Mouse (Mus musculus) heart, embryonic 12.5 days (tissue): ENCODE measurements around the gene Rgp1. TPM values are rescaled to one million over a fixed set of nuclear protein-coding genes. Genes with fewer than 3 reads are reported as not detected.
A peak's percentile ranks its signal among the peaks of the same experiment; 100 is the strongest.

Experiments used
- ATAC-seq: fragments of 200-750 bp; cut with Nextera tagmentation; 2 replicates; pipeline ENCODE4 v1.8.0; 2017; ENCODE audit warnings: moderate TSS enrichment, moderate library complexity; ENCODE audit not compliant: insufficient number of reproducible peaks, low FRiP score
- H3K27ac ChIP-seq: fragments of 300-500 bp; sonication (generic); 2 replicates; pipeline ENCODE4 v1.5.1; 2016; ENCODE audit warnings: mild to moderate bottlenecking, moderate library complexity; ENCODE audit not compliant: poor library complexity, severe bottlenecking
- H3K27me3 ChIP-seq: fragments of 300-500 bp; sonication (generic); replicated peaks from 2 replicates; pipeline ENCODE4 v1.6.1; 2016; ENCODE audit warnings: mild to moderate bottlenecking, moderate library complexity
- H3K36me3 ChIP-seq: fragments of 300-500 bp; sonication (generic); 2 replicates; pipeline ENCODE4 v1.6.1; 2016; ENCODE audit warnings: mild to moderate bottlenecking, moderate library complexity
- H3K4me1 ChIP-seq: fragments of 300-500 bp; sonication (generic); replicated peaks from 2 replicates; pipeline ENCODE4 v1.6.1; 2016; ENCODE audit warnings: mild to moderate bottlenecking
- H3K4me2 ChIP-seq: fragments of 300-500 bp; sonication (generic); 2 replicates; pipeline ENCODE4 v1.6.1; 2016; ENCODE audit warnings: mild to moderate bottlenecking, moderate library complexity
- H3K4me3 ChIP-seq: fragments of 300-500 bp; sonication (generic); 2 replicates; pipeline ENCODE4 v1.5.1; 2016; ENCODE audit warnings: mild to moderate bottlenecking
- H3K9ac ChIP-seq: fragments of 300-500 bp; sonication (generic); 2 replicates; pipeline ENCODE4 v1.6.1; 2016; ENCODE audit warnings: mild to moderate bottlenecking, moderate library complexity
- H3K9me3 ChIP-seq: fragments of 300-500 bp; sonication (generic); replicated peaks from 2 replicates; pipeline ENCODE4 v1.6.1; 2016; ENCODE audit warnings: mild to moderate bottlenecking, moderate library complexity
- WGBS: fragments of 180-500 bp; shearing (Covaris S2); methylation state at CpG from one replicate; pipeline ENCODE4 v1.1.7; 2016; 5-methylcytosine and 5-hydroxymethylcytosine counted together
- polyA plus RNA-seq: library from polyadenylated mRNA; unstranded; fragments of >200 nt; fragmentation: Nextera tagmentation; extraction: Ambion mirVana; gene quantifications from 2 replicates; pipeline ENCODE4 v1.2.1, GENCODE M21; 2016

Gene Rgp1
- polyA plus RNA-seq, 1 experiment from 2014 or later: 20.4 TPM

- peaks cover 45% of the 10 kb centered on the region for H3K4me1 ChIP-seq
- no peaks in the 10 kb centered on the region for H3K9me3 ChIP-seq
- H3K9ac ChIP-seq: peak overlapping the region; percentile 88
- WGBS: 3% methylated on average over 22 of the region's 22 CpGs
- H3K27me3 ChIP-seq: no peaks in the 10 kb centered on the region
- H3K27ac ChIP-seq: peak overlapping the region; percentile 100
- H3K36me3 ChIP-seq: peaks cover 44% of the 10 kb centered on the region
- no peak for ATAC-seq
- H3K4me3 ChIP-seq: peak overlapping the region; percentile 85
- peak overlapping the region; percentile 92 for H3K4me2 ChIP-seq
These were observed 15.5 kb upstream of the Rgp1 start for GRCm38 (mm10) chr4:43562769-43563600.

GRCm38 (mm10) chr4:43563601-43563875, 15.0 kb upstream of the Rgp1 start:
- Histone ChIP-seq H3K4me2 (peak overlapping the region; percentile 92), H3K27ac (peak overlapping the region; percentile 100; the same call in 1 of the 2 replicates), H3K9ac (peak overlapping the region; percentile 88), H3K36me3 (peaks cover 49% of the 10 kb centered on the region), H3K4me1 (peaks cover 40% of the 10 kb centered on the region), H3K4me3 (peak overlapping the region; percentile 85), H3K27me3 (no peaks in the 10 kb centered on the region), H3K9me3 (no peaks in the 10 kb centered on the region)
- 42% methylated on average over 4 of the region's 4 CpGs for WGBS
- ATAC-seq: no peak

GRCm38 (mm10) chr4:43564231-43564630, 14.3 kb upstream of the Rgp1 start:
- peak overlapping the region; percentile 92 for H3K4me2 ChIP-seq
- H3K9ac ChIP-seq: peak overlapping the region; percentile 42; the same call in 1 of the 2 replicates
- H3K36me3 ChIP-seq: peaks cover 56% of the 10 kb centered on the region
- H3K4me1 ChIP-seq: peaks cover 33% of the 10 kb centered on the region
- peak overlapping the region; percentile 40 for H3K27ac ChIP-seq
- 30% methylated on average over 2 of the region's 2 CpGs for WGBS
- H3K4me3 ChIP-seq: no peak overlapping the region
- H3K27me3 ChIP-seq: no peaks in the 10 kb centered on the region
- no peaks in the 10 kb centered on the region for H3K9me3 ChIP-seq
- no peak for ATAC-seq

- no peak overlapping the region for H3K9ac ChIP-seq
- H3K36me3 ChIP-seq: peaks cover 82% of the 10 kb centered on the region
- no peak overlapping the region for H3K27ac ChIP-seq
- H3K4me1 ChIP-seq: peaks cover 14% of the 10 kb centered on the region
- WGBS: 90% methylated on average over 9 of the region's 9 CpGs
- H3K4me2 ChIP-seq: no peak overlapping the region
- no peaks in the 10 kb centered on the region for H3K27me3 ChIP-seq
- no peak for ATAC-seq
- H3K4me3 ChIP-seq: no peak overlapping the region
- H3K9me3 ChIP-seq: no peaks in the 10 kb centered on the region
These were observed 11.4 kb upstream of the Rgp1 start for GRCm38 (mm10) chr4:43567140-43567539.

GRCm38 (mm10) chr4:43571395-43572045, 7.0 kb upstream of the Rgp1 start:
- no peak for ATAC-seq
- Histone ChIP-seq H3K4me3 (no peak overlapping the region), H3K4me2 (no peak overlapping the region), H3K27ac (no peak overlapping the region), H3K36me3 (peaks cover 86% of the 10 kb centered on the region), H3K9ac (no peak overlapping the region), H3K27me3 (no peaks in the 10 kb centered on the region), H3K9me3 (no peaks in the 10 kb centered on the region), H3K4me1 (peaks cover 14% of the 10 kb centered on the region)
- 77% methylated on average over 6 of the region's 6 CpGs for WGBS

DNA sequence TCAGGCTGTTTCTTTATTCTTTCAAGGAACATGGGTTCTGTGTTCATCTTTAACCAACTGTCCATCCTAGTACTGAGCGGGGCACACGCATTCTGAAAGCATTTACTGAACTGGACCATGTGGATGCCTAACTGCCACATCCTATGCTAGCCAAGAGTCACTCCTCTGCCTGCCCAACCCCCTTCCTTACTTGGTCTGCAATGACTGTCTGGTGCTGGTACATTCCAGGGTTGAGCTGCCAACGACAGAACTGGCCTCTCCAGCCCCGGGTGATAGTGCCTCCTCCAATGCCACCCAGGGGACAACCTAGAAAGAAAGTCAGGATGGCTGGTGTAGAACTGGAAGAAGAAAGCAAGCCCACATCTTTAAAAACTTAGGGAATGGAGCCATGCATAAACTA, 5.0 kb upstream of the Rgp1 start:
- no peak for ATAC-seq
- H3K27ac ChIP-seq: no peak overlapping the region
- no peak overlapping the region for H3K9ac ChIP-seq
- H3K9me3 ChIP-seq: no peaks in the 10 kb centered on the region
- H3K4me1 ChIP-seq: peaks cover 30% of the 10 kb centered on the region
- H3K4me2 ChIP-seq: no peak overlapping the region
- peaks cover 66% of the 10 kb centered on the region for H3K36me3 ChIP-seq
- H3K4me3 ChIP-seq: no peak overlapping the region
- 82% methylated on average over 4 of the region's 4 CpGs for WGBS
- no peaks in the 10 kb centered on the region for H3K27me3 ChIP-seq

- ATAC-seq: no peak
- Histone ChIP-seq H3K4me1 (peaks cover 39% of the 10 kb centered on the region), H3K36me3 (peaks cover 51% of the 10 kb centered on the region), H3K4me2 (no peak overlapping the region), H3K9me3 (no peaks in the 10 kb centered on the region), H3K27me3 (no peaks in the 10 kb centered on the region), H3K9ac (no peak overlapping the region), H3K27ac (no peak overlapping the region), H3K4me3 (no peak overlapping the region)
- WGBS: 53% methylated on average over 2 of the region's 2 CpGs
These were observed 3.2 kb upstream of the Rgp1 start for GRCm38 (mm10) chr4:43575356-43575755.

DNA sequence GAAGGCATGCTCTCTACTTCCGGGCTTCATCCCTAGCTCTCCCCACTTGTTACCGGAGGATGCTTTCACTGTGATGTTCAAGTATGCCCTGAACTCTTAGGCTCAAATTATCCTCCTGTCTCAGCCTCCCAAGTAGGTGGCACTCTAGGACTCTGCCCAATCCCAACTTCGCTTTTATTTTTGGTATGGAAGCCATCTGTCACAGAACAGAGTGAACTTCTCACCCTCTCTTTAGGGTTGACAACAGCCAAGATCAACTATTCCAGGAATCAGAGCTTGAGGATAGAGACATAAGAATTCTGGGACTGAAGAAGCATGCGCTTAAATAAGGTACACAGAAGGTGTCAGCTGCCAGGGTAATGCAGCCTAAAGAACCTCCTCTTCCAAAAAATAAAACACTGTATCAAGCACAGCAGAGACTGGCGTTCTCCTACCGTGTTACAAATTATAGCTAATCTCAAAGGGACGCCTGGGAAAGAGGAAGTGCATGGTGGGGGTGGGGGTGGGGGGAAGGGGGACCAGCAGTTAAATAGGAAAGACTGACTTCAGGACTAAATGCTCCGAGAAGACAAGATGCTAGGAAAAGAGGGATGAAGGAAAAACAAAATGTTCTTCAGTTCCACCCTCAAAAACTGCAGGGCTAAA, 1.2 kb upstream of the Rgp1 start:
- 36% methylated on average over 8 of the region's 8 CpGs for WGBS
- ATAC-seq: no peak
- peak overlapping the region; percentile 99 for H3K4me2 ChIP-seq
- no peak overlapping the region for H3K27ac ChIP-seq
- no peaks in the 10 kb centered on the region for H3K27me3 ChIP-seq
- peak overlapping the region; percentile 95 for H3K4me3 ChIP-seq
- no peaks in the 10 kb centered on the region for H3K9me3 ChIP-seq
- peaks cover 51% of the 10 kb centered on the region for H3K36me3 ChIP-seq
- H3K9ac ChIP-seq: peak overlapping the region; percentile 92
- H3K4me1 ChIP-seq: peaks cover 39% of the 10 kb centered on the region

DNA sequence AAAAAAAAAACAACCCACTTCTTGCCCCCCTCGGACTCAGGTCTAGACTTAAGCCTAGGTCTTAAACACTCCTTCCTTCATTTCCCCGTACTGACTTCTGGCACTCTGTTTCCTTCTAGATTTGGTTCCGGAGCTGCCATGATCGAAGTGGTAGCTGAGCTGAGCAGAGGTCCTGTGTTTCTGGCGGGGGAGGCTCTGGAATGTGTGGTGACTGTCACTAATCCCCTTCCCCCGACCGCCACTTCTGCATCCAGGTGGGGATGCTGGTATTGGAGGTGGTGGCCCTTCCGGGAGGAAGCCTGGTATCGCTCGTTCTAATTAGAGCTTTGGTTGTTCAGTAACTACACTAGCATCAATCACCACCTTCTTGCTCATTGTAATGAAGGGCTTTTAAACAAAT, 741 bp downstream of the Rgp1 start:
- peak overlapping the region; percentile 91; the same call in 1 of the 2 replicates for H3K27ac ChIP-seq
- H3K27me3 ChIP-seq: no peaks in the 10 kb centered on the region
- peak overlapping the region; percentile 99 for H3K4me2 ChIP-seq
- WGBS: 3% methylated on average over 10 of the region's 10 CpGs
- H3K9me3 ChIP-seq: no peaks in the 10 kb centered on the region
- peaks cover 50% of the 10 kb centered on the region for H3K36me3 ChIP-seq
- ATAC-seq: no peak
- H3K9ac ChIP-seq: peak overlapping the region; percentile 92
- H3K4me1 ChIP-seq: peaks cover 41% of the 10 kb centered on the region
- peak overlapping the region; percentile 95 for H3K4me3 ChIP-seq

GRCm38 (mm10) chr4:43579731-43580130, 1.2 kb downstream of the Rgp1 start:
- H3K4me2 ChIP-seq: peak overlapping the region; percentile 99
- H3K9me3 ChIP-seq: no peaks in the 10 kb centered on the region
- H3K4me1 ChIP-seq: peaks cover 45% of the 10 kb centered on the region
- WGBS: 85% methylated on average over 6 of the region's 6 CpGs
- H3K27me3 ChIP-seq: no peaks in the 10 kb centered on the region
- H3K4me3 ChIP-seq: peak overlapping the region; percentile 95
- H3K9ac ChIP-seq: peak overlapping the region; percentile 92
- peaks cover 49% of the 10 kb centered on the region for H3K36me3 ChIP-seq
- ATAC-seq: no peak
- no peak overlapping the region for H3K27ac ChIP-seq

DNA sequence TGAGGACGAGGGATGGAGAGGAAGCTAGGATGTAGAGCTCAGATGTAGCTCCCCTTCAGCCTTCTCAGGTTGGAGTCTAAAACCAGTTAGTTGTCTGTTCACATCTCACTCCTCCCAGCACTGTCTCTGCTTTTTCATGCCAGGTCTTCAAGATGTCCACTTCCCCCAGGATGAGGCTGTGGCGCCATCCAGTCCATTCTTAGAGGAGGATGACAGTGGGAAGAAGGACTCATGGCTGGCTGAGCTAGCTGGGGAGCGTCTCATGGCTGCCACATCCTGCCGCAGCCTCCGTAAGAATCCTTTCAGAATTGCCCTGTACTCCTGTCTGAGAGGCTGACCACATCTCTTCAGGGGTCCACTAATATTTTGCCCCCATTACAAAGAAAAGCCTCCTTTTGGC, 2.2 kb downstream of the Rgp1 start:
- no peak for ATAC-seq
- H3K4me1 ChIP-seq: peaks cover 50% of the 10 kb centered on the region
- WGBS: 88% methylated on average over 5 of the region's 5 CpGs

More for the DNA sequence above, 2.2 kb downstream of the Rgp1 start:
- H3K27ac ChIP-seq: no peak overlapping the region
- H3K4me3 ChIP-seq: no peak overlapping the region
- no peaks in the 10 kb centered on the region for H3K9me3 ChIP-seq
- H3K36me3 ChIP-seq: peaks cover 41% of the 10 kb centered on the region
- H3K9ac ChIP-seq: no peak overlapping the region
- no peaks in the 10 kb centered on the region for H3K27me3 ChIP-seq
- no peak overlapping the region for H3K4me2 ChIP-seq
